Mouse (Mus musculus) T-helper 17 cell (primary cell): Measurements from ENCODE around the gene Cipc.

Source experiments
- in situ Hi-C, 2 experiments: fragments of 300-600 bp; cut with MboI, MseI; formaldehyde crosslinking; loops; 1 replicate in 1 of 2; 2 replicates in 1 of 2; pipeline ENCODE4 v1.15.1; 2025; ENCODE audit warnings: high pct_unique_total_duplicates in 2 of 2

Gene Cipc

DNA sequence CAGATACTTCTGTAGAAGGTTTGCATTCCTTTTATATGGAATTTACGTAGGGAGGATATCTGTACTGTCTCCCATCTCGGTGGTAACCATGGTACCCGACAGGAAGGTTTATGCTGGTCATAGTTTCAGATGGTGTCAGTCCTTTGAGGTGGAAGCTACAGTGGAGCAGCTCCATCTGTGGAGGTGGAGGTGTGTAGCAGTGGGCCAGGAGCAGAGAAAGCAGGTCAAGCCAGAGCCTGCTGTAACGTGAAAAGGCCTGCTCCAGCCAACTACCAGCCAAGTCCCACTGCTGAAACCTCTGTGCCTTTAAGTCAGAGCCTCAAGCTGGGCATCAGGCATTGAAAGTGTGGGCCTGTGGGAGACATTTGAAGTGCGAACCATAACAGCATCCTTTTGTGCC, 11.7 kb downstream of the Cipc start:
- in situ Hi-C loops: no loop called here

- in situ Hi-C loops: no loop called here
Measured at GRCm38 (mm10) chr12:86959661-86960060, 12.8 kb downstream of the Cipc start.

DNA sequence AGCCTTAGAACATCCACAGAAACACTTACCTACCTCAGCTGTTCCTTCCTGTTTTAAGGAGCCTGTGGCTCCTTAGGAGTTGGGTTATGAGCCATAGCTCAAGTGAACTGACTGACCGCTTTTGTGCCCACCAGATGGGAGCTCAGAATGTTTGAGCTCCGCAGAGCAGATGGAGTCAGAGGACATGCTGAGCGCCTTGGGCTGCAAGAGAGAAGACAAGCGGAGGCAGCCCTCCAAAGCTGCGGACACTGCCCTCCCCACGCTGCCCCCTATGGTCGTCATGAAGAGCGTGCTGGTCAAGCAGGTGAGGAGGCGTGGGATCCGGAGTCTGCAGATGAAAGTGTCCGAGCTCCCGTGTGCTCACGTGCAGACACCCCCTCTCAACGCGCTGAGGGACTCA, 13.3 kb downstream of the Cipc start:
- in situ Hi-C loops: no loop called here

DNA sequence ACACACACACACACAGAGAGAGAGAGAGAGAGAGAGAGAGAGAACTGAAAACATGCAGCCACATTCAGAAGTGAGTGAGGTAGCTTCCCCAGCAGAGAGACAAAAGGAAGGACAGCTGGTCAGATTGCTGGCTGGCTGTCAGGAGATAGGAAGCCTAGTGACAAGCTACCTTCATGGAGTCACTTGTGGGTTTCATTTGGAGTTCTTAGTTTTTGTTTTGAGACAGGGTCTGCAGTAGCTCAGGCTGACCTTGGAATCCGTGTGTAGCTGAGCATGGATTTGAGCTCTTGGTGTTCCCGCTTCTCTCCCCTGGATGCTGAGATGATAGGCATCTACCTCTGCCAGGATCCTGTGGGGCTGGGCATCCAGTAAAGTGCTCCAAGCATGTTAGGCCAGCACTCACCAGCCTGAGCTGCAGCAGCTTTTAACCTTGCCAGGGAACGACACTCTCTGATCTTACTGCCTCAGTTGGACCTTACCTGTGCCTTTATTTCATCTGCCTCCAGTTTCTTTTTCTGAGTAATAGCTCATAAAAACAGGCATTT, 14.0 kb downstream of the Cipc start:
- in situ Hi-C loops: no loop called here

DNA sequence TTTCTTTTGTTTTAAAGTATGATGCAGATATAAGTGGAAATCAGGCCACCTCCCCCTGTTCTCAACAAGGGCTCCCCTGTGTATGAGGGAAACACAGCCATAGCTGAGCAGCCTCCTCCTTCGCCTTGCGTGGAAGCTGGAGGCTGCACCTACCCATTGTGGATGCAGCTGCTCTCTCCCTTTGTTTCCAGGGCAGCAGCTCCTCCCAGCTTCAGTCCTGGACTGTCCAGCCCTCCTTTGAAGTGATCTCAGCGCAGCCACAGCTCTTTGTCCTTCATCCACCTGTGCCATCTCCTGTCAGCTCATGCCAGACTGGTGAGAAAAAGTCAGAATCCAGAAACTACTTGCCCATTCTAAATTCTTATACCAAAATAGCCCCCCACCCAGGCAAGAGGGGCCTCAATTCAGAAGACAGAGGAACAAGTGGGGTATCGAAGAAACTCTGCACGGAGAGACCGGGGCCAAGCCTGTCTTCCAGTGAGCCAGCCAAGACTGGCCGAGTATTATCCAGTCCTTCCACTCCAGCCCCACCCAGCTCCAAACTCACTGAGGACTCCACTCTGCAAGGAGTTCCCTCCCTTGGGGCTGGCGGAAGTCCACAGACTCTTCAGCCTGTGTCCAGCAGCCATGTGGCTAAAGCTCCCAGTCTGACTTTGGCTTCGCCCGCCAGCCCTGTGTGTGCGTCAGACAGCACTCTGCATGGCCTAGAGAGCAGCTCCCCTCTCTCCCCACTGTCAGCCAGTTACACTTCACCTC, 14.9 kb downstream of the Cipc start:
- in situ Hi-C loops: no loop called here

GRCm38 (mm10) chr12:86964278-86965057, 17.6 kb downstream of the Cipc start:
- in situ Hi-C loops: no loop called here

- in situ Hi-C loops: no loop called here
Measured at GRCm38 (mm10) chr12:86965237-86965799, 18.5 kb downstream of the Cipc start.

DNA sequence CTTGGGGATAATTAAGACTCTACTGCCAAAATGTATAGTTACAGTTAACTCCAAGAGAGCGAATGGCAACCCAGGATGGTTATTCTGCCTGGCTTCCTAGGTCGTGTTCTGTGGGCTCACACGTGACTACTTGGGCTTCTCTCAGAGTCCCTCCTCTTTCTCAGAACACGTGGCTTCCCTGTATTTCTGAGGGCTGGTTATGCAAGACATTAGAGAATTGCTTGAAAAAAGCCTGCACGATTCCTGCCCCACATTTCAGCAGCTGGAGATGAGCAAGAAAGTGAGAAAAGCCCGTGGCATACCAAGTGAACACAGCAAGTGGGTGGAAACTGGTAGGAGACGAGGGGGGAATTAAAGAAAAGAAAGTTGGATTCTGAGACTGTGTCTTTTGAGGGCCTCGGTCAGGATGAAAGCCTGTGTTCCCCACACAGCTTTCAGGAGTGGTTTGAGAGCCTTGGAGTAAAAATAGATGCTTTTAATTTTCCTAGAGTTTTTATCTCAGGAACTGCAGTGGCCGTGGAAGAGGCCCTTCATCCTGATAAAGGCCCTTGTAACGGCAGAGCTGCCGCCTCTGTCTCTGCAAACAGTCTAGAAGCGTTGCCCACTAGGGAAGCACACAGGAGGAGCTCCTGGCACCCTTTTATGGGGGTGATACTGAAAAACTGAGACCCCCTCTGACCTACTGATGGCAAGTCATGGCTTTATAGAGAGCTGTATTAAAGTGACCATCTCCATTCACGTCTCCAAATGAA, 21.8 kb downstream of the Cipc start:
- in situ Hi-C loops: no loop called here

DNA sequence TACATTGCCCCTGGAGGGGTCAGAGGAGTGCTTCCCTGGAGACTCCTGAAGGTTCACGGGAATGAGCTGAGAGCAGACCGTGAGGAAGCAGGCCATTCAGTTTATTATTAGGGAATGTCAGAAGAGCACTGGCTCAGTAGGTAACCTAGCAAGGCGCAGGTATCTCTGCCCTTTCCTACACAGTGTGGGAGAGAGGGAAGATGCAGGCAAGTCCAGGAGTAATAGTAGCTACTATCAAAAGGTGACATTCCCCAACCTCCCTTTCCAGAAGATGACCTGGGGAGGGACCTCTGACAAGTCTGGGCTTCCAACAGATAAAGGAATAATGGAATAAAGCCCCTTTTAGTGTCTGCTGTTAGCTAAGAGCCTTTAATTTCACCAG, 22.4 kb downstream of the Cipc start:
- in situ Hi-C loops: no loop called here

DNA sequence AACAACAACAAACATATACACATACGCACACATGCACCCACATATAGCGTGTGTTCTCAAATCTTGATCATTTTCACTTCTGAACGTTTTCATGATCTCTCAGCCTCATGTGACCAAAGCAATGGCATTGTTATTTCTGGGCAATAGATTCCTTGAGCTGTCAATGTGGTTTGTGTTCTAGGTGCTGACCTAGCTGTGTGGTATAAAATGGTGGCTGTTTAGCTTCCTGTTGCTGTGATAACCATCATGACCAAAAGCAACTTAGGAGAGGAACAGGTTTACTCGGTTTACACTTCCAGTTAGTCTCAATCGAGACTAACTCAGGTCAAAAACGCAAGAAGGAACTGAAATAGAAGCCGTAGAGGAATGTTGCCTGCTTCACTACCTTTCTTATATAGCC, 24.2 kb downstream of the Cipc start:
- in situ Hi-C loops: no loop called here

DNA sequence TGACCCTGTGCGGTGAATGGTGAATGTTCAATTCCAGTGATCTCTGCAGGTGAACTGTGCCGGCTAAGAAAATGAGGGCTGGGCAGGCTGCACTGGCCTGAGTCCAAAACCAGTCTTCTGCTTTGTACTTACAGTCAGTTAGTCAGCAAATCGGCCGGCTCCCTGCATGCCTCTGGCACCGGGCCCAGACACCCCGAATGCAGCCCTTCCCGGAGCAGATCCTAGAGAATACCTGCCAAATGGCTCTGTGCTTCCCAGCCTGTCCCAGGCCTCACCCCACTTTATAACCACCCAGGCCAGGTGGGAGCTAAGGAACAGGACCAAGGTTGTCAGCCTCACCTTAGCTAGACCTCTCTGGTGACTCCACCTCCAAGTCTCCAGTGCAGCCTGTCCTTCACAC, 26.4 kb downstream of the Cipc start:
- in situ Hi-C loops: no loop called here

- in situ Hi-C loops: no loop called here
Measured at GRCm38 (mm10) chr12:86973706-86974105, 26.9 kb downstream of the Cipc start.

GRCm38 (mm10) chr12:86974387-86975288, 27.8 kb downstream of the Cipc start:
- in situ Hi-C loops: no loop called here

DNA sequence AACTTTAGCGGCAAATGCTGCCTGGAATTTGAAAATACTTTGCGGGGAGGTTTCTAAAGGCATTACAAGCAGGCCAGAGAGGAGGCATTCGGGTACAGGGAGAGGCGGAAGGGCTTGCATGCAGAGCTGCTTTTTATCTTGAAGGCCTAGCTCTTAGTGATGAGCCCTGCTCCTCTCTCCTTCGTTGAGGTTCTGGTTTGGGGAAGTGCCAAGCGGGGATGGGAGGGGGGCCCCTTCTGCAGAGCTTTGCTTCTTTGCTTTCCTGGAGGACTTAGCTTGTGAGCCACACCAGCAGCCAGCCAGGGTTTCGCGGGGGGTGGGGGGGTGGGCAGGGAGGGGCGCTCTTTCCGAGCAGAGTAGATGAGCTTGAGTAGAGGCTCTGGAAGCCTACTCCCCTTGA, 28.9 kb downstream of the Cipc start:
- in situ Hi-C loops: no loop called here

DNA sequence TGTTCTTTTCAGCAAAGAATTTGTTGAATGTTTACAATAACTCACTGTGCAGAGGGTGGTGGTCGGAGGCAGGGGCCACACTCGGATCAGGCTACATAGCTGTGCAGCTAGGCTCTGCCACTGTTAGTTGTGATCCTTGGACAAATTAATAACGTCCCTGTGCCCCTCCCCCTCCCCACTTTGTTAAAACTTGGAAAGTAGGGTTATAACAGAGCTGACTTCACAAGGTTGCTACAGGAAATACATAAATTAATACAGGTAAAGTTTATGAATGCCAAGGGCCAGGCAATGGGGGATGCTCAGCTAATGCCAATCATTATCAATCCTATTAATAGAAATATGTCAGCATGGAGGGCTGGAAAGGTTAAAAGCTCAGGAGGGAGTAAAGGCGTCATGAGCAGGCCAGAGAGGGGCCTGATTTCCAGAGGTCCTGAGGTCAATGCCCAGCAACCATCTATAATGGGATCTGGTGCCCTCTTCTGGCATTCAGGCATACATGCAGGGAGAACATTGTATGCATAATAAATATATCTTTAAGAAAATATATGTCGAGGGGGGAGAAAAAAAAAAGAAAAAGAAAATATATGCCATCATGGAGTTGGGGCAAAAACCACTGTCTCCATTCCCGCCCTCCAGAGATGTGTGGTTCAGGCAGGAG, 29.8 kb downstream of the Cipc start:
- in situ Hi-C loops: no loop called here

- in situ Hi-C loops: no loop called here
Measured at GRCm38 (mm10) chr12:86977833-86978232, 31.0 kb downstream of the Cipc start.

DNA sequence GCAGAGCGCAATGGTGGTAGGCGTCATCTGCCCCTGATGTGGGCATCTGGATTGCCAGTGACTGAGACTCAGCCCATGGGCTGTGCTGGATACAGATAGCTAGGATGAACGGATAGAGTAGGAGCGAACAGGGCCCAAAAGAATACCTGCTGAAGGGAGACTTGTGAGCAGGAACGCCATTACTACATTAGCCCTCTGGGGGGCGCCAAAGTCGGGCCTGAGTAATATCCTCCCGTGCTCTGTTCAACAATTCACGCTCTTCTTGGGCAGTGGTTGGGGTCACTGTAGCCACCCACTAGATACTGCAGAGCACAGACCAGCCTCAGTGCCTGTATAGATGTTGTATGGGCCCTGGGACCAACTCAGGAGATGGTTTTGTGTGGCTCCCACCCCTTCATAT, 34.3 kb downstream of the Cipc start:
- in situ Hi-C loops: no loop called here

DNA sequence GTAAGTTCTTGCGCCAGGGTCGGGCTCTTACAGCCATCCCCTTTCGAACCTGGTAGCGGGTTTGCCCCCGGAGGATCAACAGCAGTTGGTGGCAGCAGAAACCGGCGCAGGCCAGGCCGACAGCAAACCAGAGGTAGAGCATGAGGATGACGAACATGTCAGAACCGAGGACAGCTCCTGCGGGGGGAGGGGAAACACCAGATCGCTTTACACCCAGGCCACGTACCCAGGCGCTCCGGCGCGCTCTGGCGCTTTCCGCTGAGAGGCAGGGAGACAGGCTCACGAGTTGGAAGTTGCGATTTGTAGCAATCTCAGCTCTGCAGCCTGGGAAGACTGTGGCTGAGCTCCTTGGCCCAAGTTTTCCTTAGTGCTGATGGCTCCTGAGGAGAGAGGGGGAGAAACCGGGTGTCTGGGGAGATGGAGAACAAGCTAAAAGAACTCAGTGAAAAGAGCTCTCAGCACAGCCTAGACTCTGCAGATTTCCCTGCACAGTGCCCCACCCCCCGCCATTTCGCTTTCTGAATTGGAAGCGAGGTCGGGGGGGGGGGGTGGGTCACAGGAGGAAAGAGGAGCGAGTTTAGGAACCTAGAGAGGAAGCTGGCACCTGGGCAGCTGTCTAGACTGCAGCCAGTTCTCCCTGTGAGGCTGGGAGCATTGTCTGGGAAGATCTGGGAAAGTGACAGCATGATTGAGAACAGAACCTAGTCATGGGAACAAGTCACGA, 36.8 kb downstream of the Cipc start:
- in situ Hi-C loops: no loop called here

GRCm38 (mm10) chr12:86984194-86984555, 37.3 kb downstream of the Cipc start:
- in situ Hi-C loops: no loop called here

- in situ Hi-C loops: no loop called here
Measured at GRCm38 (mm10) chr12:86986562-86986961, 39.7 kb downstream of the Cipc start.
